Mouse (Mus musculus) hindbrain, embryonic 13.5 days (tissue): ENCODE data around the gene 9230102O04Rik. TPM values are rescaled to one million over a fixed set of nuclear protein-coding genes. Genes with fewer than 3 reads are reported as not detected.

Source experiments
- ATAC-seq: fragments of 200-750 bp; cut with Nextera tagmentation; 2 replicates; pipeline ENCODE4 v1.8.0; 2017; ENCODE audit warnings: moderate TSS enrichment; ENCODE audit not compliant: low FRiP score
- H3K27ac ChIP-seq: fragments of 300-500 bp; sonication (generic); 2 replicates; pipeline ENCODE4 v1.5.1; 2015; ENCODE audit warnings: inconsistent platforms, mild to moderate bottlenecking, moderate library complexity
- H3K27me3 ChIP-seq: fragments of 300-500 bp; sonication (generic); 2 replicates; pipeline ENCODE4 v1.6.1; 2015; ENCODE audit warnings: mild to moderate bottlenecking, inconsistent platforms
- H3K36me3 ChIP-seq: fragments of 300-500 bp; sonication (generic); 2 replicates; pipeline ENCODE4 v1.6.1; 2015; ENCODE audit warnings: mild to moderate bottlenecking, inconsistent platforms
- H3K4me1 ChIP-seq: fragments of 300-500 bp; sonication (generic); replicated peaks from 2 replicates; pipeline ENCODE4 v1.6.1; 2015; ENCODE audit warnings: inconsistent platforms
- H3K4me2 ChIP-seq: fragments of 300-500 bp; sonication (generic); 2 replicates; pipeline ENCODE4 v1.6.1; 2015; ENCODE audit warnings: inconsistent platforms, mild to moderate bottlenecking, moderate library complexity
- H3K4me3 ChIP-seq: fragments of 300-500 bp; sonication (generic); 2 replicates; pipeline ENCODE4 v1.5.1; 2015; ENCODE audit warnings: mild to moderate bottlenecking, inconsistent platforms
- H3K9ac ChIP-seq: fragments of 300-500 bp; sonication (generic); 2 replicates; pipeline ENCODE4 v1.6.1; 2015; ENCODE audit warnings: mild to moderate bottlenecking, inconsistent platforms
- H3K9me3 ChIP-seq: fragments of 300-500 bp; sonication (generic); 2 replicates; pipeline ENCODE4 v1.6.1; 2016; ENCODE audit warnings: inconsistent platforms
- WGBS: fragments of 180-500 bp; shearing (Covaris S2); methylation state at CpG from one replicate; pipeline ENCODE4 v1.1.7; 2015; 5-methylcytosine and 5-hydroxymethylcytosine counted together
- polyA plus RNA-seq: library from polyadenylated mRNA; unstranded; fragments of >200 nt; fragmentation: Nextera tagmentation; extraction: Ambion mirVana; gene quantifications from 2 replicates; pipeline ENCODE4 v1.2.1, GENCODE M21; 2015

The 9230102O04Rik gene
- polyA plus RNA-seq, 1 experiment from 2014 or later: 1.4 TPM

DNA sequence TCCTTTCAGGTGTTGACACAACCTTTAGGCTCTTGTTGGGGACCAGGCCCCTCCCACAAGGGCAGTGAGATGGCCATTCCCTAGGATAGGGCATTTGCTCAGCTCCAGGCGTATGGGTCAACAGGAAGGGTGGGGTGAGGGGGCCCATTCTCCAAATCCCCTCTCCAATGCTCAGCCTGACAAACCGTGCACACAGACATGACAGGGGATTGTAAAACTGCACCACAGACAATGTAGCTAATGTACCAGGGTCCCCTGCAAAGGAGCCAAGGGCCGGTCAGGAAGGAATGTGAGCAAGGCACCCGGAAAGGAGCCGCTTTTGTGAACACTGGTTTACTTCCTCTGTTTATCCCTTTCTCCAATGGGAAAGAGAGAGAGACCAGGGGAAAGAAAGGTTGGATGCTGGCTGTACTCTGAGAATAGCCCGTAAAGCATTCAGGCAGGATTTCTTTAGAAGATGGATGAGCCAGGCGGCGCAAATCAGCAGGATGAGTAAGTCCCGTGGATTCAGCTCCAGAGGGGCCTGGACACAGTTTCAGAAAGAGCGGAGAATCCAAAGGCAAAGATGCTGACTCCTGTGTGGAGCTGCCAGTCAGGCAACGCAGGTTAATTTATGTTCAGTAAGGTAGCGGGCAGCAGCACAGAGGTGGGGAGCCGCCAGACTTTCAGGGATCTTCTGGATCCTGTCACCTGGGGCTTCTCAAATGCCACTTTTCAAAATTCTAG, 36.3 kb downstream of the 9230102O04Rik start:
- H3K9me3 ChIP-seq: no peaks in the 10 kb centered on the region
- 0 out of 2 replicates have a peak overlapping the region, but pooled peaks have one; percentile 27 for H3K4me2 ChIP-seq
- no peaks in the 10 kb centered on the region for H3K36me3 ChIP-seq
- H3K4me1 ChIP-seq: peaks cover 9% of the 10 kb centered on the region
- H3K27me3 ChIP-seq: no peaks in the 10 kb centered on the region
- H3K27ac ChIP-seq: no peak overlapping the region
- H3K4me3 ChIP-seq: no peak overlapping the region
- H3K9ac ChIP-seq: no peak overlapping the region
- peak; percentile 61; the same call in 1 of the 2 replicates for ATAC-seq
- WGBS: 32% methylated on average over 13 of the region's 13 CpGs

DNA sequence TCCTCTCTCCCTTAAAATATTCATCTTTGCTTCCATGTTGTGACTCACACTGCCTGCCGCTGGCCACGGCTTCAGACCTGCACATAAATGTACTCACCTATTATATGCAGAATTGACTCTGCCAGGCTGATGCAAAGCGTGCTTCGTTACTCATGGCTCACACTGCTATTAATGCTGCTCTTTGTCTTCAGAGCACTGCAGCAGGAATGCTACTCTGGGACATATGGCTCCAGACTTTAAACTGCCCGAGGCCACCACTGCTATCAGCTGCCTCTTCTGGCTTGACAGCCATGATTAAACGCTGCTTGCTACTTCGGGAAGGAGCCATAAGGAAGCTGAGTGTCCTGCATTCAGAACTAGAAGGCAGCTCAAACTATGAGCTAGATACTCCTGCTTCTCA, 54.1 kb downstream of the 9230102O04Rik start:
- peak; percentile 66; the same call in 1 of the 2 replicates for ATAC-seq
- WGBS: 57% methylated on average over 7 of the region's 7 CpGs
- H3K27ac ChIP-seq: no peak overlapping the region

GRCm38 (mm10) chr2:9833712-9834111, 55.6 kb downstream of the 9230102O04Rik start:
- H3K36me3 ChIP-seq: no peaks in the 10 kb centered on the region
- H3K9ac ChIP-seq: no peak overlapping the region
- WGBS: 85% methylated on average over 7 of the region's 7 CpGs
- H3K4me3 ChIP-seq: no peak overlapping the region
- H3K4me1 ChIP-seq: 0 out of 2 replicates have a peak, but pooled peaks cover 3% of the 10 kb centered on the region
- no peak overlapping the region for H3K27ac ChIP-seq
- ATAC-seq: no peak
- no peaks in the 10 kb centered on the region for H3K27me3 ChIP-seq
- H3K4me2 ChIP-seq: no peak overlapping the region
- no peaks in the 10 kb centered on the region for H3K9me3 ChIP-seq

More for the DNA sequence above, 54.1 kb downstream of the 9230102O04Rik start:
- H3K9me3 ChIP-seq: no peaks in the 10 kb centered on the region
- no peak overlapping the region for H3K9ac ChIP-seq
- H3K36me3 ChIP-seq: no peaks in the 10 kb centered on the region
- no peaks in the 10 kb centered on the region for H3K27me3 ChIP-seq
- no peak overlapping the region for H3K4me2 ChIP-seq
- H3K4me1 ChIP-seq: 0 out of 2 replicates have a peak, but pooled peaks cover 3% of the 10 kb centered on the region
- H3K4me3 ChIP-seq: no peak overlapping the region

Other genes with a start within 250 kb of the 9230102O04Rik start
- gene 4930412O13Rik, start 8.3 kb downstream of the 9230102O04Rik start, polyA plus RNA-seq: 1.1 and 2.5 TPM in 2 replicates
- 32.3 and 59.4 TPM in 2 replicates for gene Gata3, start 494 bp upstream of the 9230102O04Rik start, polyA plus RNA-seq
- gene Taf3, start 159.1 kb upstream of the 9230102O04Rik start, polyA plus RNA-seq: 15.0 and 16.6 TPM in 2 replicates
- 529 and 549 TPM in 2 replicates for gene Atp5c1, start 191.0 kb upstream of the 9230102O04Rik start, polyA plus RNA-seq
- gene Kin, start 191.1 kb upstream of the 9230102O04Rik start, polyA plus RNA-seq: 37.6 and 39.0 TPM in 2 replicates
- gene Itih2, start 241.9 kb upstream of the 9230102O04Rik start, polyA plus RNA-seq: 1.5 and 1.7 TPM in 2 replicates